Mouse (Mus musculus): Measurements from ENCODE around the gene Ap4b1. TPM values are rescaled to one million over a fixed set of nuclear protein-coding genes. Genes with fewer than 3 reads are reported as not detected.
A peak's percentile ranks its signal among the peaks of the same experiment; 100 is the strongest.

The Ap4b1 gene
- polyA plus RNA-seq, 1 experiment from 2014 or later = 14.5 TPM

GRCm38 (mm10) chr3:103857036-103857805 is 47.9 kb downstream of the Ap4b1 start:
- no peak overlapping the region for H3K4me2 ChIP-seq
- 86% methylated on average over 7 of the region's 7 CpGs for WGBS
- no peak overlapping the region for H3K27ac ChIP-seq (replicated peaks)
- no peaks in the 10 kb centered on the region for H3K9me3 ChIP-seq
- ATAC-seq (ENCODE audit: extremely low read depth, insufficient number of reproducible peaks, low FRiP score, low TSS enrichment) = no peak
- no peaks in the 10 kb centered on the region for H3K27me3 ChIP-seq (replicated peaks)
- no peaks in the 10 kb centered on the region for H3K36me3 ChIP-seq
- H3K9ac ChIP-seq = no peak overlapping the region
- H3K4me3 ChIP-seq = no peak overlapping the region
- H3K4me1 ChIP-seq = peaks cover 15% of the 10 kb centered on the region

DNA sequence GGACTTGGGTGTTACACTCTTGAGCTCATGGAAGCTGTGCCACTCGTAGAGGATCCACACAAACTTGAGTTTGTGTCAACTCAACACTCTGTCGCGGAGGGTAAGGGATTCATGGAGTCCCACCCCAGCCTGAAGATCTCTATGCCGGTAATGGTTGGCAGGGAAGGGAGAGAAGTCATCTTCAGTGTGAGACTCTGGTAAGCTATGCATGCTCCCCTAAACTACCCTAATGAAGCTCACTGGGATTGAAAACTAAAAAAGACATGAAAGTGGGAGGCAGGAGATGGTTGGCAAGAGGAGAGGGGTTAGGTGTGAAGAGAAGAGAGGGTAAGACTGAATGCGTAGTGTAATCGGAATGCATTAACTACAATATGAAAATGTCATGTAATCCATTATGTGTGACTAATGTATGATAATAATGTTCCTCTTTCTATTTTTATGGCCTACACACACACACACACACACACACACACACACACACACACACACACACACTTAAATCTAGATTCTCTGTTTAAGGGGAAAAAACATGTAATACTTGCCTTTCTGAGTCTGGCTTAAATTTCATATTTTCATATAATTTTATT is 48.8 kb downstream of the Ap4b1 start:
- Histone ChIP-seq H3K27ac (replicated peaks) (no peak overlapping the region), H3K4me2 (no peak overlapping the region), H3K36me3 (no peaks in the 10 kb centered on the region), H3K27me3 (replicated peaks) (no peaks in the 10 kb centered on the region), H3K9me3 (no peaks in the 10 kb centered on the region), H3K4me1 (peaks cover 15% of the 10 kb centered on the region), H3K4me3 (no peak overlapping the region), H3K9ac (no peak overlapping the region)
- 80% methylated on average over 6 of the region's 6 CpGs for WGBS
- no peak for ATAC-seq (ENCODE audit: extremely low read depth, insufficient number of reproducible peaks, low FRiP score, low TSS enrichment)

- ATAC-seq (ENCODE audit: extremely low read depth, insufficient number of reproducible peaks, low FRiP score, low TSS enrichment) = no peak
- Histone ChIP-seq H3K9ac (no peak within 1 kb of the TSS), H3K4me3 (no peak within 1 kb of the TSS), H3K27ac (replicated peaks) (peak within 1 kb of the TSS; percentile 42), H3K36me3 (no peaks in the 10 kb centered on the region), H3K9me3 (no peaks in the 10 kb centered on the region), H3K27me3 (replicated peaks) (no peaks in the 10 kb centered on the region), H3K4me2 (peak within 1 kb of the TSS; percentile 16; the same call in 1 of the 2 replicates), H3K4me1 (peaks cover 15% of the 10 kb centered on the region)
- 65% methylated on average over 12 of the region's 12 CpGs for whole genome bisulfite sequencing
These were observed 49.8 kb downstream of the Ap4b1 start, which contains the start of gene Ptpn22 for GRCm38 (mm10) chr3:103858881-103859801. Gene Ptpn22, plus strand, starts transcription at chr3:103859795.

DNA sequence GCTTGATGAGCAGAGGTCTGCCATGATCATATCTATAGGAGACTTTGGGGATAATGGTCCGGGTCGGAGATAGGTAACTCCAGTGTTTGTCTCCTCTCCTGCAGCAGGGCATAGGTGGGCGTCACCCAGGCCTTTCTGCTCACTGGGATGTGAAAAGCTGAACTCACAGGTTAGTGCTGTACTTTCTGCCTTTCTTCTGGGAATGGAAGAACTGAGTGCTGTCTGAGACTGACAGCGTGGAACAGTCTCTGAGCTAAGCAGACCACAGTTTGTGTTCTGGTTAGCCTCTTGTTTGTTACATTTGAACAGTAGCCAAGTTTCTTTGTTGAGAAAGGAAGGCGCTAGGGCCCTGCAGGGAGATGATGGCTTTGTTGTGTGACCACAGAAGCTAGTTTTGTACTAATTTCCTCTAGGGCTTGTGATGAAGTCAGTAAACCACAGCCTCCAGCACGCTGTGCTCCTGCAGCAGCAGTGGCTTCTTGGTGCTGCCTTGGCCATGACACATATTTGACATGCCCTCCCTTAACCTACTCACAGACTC is 50.6 kb downstream of the Ap4b1 start:
- no peak for ATAC-seq (ENCODE audit: extremely low read depth, insufficient number of reproducible peaks, low FRiP score, low TSS enrichment)
- Histone ChIP-seq H3K36me3 (no peaks in the 10 kb centered on the region), H3K9ac (no peak overlapping the region), H3K27me3 (replicated peaks) (no peaks in the 10 kb centered on the region), H3K4me1 (peaks cover 15% of the 10 kb centered on the region), H3K9me3 (no peaks in the 10 kb centered on the region), H3K27ac (replicated peaks) (peak overlapping the region; percentile 42), H3K4me3 (no peak overlapping the region), H3K4me2 (peak overlapping the region; percentile 16; the same call in 1 of the 2 replicates)
- 58% methylated on average over 6 of the region's 6 CpGs for WGBS

GRCm38 (mm10) chr3:103862721-103863220 is 53.5 kb downstream of the Ap4b1 start:
- Histone ChIP-seq H3K9me3 (no peaks in the 10 kb centered on the region), H3K9ac (no peak overlapping the region), H3K36me3 (no peaks in the 10 kb centered on the region), H3K27ac (replicated peaks) (no peak overlapping the region), H3K4me1 (peaks cover 15% of the 10 kb centered on the region), H3K27me3 (replicated peaks) (no peaks in the 10 kb centered on the region; the same call in 1 of the 2 replicates), H3K4me3 (no peak overlapping the region), H3K4me2 (no peak overlapping the region)
- no peak for ATAC-seq (ENCODE audit: extremely low read depth, insufficient number of reproducible peaks, low FRiP score, low TSS enrichment)
- 73% methylated on average over 4 of the region's 4 CpGs for WGBS

DNA sequence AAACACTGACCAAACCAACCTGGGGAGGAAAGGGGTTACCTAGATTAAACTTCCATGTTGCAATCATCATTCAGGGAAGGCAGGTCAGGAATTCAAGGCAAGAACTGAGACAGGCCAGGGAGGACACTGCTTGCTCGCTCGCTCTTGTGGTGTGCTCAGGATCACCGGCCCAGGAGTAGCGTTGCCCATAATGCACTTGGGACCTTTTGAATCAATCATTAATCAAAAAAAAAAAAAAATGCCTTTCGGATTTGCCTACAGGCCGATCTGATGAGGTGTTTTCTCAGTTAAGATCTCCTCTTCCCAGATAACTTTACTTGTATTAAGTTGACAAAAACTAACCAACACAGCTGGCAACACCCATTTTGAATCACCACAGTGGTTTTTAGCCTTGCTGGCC is 54.9 kb downstream of the Ap4b1 start:
- 86% methylated on average over 6 of the region's 6 CpGs for WGBS

DNA sequence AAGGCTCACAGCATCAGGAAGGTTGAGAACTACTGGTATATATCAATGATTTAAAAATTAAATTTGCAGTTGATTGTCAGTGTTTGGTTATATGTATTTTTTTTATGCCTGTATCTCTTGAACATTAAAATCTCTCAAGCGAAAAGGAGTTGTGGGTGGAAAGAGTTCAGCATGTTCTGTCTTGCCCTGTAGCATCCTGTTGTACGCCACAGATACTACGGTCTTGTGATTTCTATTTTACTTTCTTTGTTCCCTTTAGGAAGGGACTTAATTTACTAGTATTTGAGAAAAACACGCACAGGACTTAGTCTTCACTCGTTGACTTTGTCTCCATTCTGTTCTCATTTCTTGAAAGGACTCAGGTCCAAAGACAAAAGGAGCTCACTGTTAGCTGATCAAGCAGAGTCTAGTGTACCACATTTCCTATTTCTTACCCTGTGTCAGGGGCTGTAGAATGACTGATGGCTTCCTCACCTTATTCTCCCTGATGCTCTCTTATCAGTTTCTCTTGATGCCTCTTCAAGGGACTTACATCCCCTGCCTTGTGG is 58.2 kb downstream of the Ap4b1 start:
- no peaks in the 10 kb centered on the region for H3K36me3 ChIP-seq
- ATAC-seq (ENCODE audit: extremely low read depth, insufficient number of reproducible peaks, low FRiP score, low TSS enrichment) = no peak
- H3K27me3 ChIP-seq (replicated peaks) = no peaks in the 10 kb centered on the region; the same call in 1 of the 2 replicates
- no peak overlapping the region for H3K27ac ChIP-seq (replicated peaks)
- no peak overlapping the region for H3K4me3 ChIP-seq
- H3K4me1 ChIP-seq = no peaks in the 10 kb centered on the region
- 79% methylated on average over 5 of the region's 5 CpGs for WGBS
- no peak overlapping the region for H3K9ac ChIP-seq
- H3K9me3 ChIP-seq = no peaks in the 10 kb centered on the region
- no peak overlapping the region for H3K4me2 ChIP-seq

More for the DNA sequence above, 54.9 kb downstream of the Ap4b1 start:
- no peak overlapping the region for H3K4me3 ChIP-seq
- no peaks in the 10 kb centered on the region for H3K36me3 ChIP-seq
- no peak overlapping the region for H3K4me2 ChIP-seq
- H3K9me3 ChIP-seq = no peaks in the 10 kb centered on the region
- no peak overlapping the region for H3K27ac ChIP-seq (replicated peaks)
- no peaks in the 10 kb centered on the region; the same call in 1 of the 2 replicates for H3K27me3 ChIP-seq (replicated peaks)
- H3K9ac ChIP-seq = no peak overlapping the region
- no peak for ATAC-seq (ENCODE audit: extremely low read depth, insufficient number of reproducible peaks, low FRiP score, low TSS enrichment)
- H3K4me1 ChIP-seq = peaks cover 13% of the 10 kb centered on the region

GRCm38 (mm10) chr3:103868008-103868407 is 58.7 kb downstream of the Ap4b1 start:
- H3K4me2 ChIP-seq = no peak overlapping the region
- H3K9me3 ChIP-seq = no peaks in the 10 kb centered on the region
- 66% methylated on average over 4 of the region's 4 CpGs for WGBS

More at GRCm38 (mm10) chr3:103868008-103868407, 58.7 kb downstream of the Ap4b1 start:
- Histone ChIP-seq H3K4me1 (no peaks in the 10 kb centered on the region), H3K27ac (replicated peaks) (no peak overlapping the region), H3K9ac (no peak overlapping the region), H3K36me3 (no peaks in the 10 kb centered on the region), H3K4me3 (no peak overlapping the region), H3K27me3 (replicated peaks) (no peaks in the 10 kb centered on the region; the same call in 1 of the 2 replicates)
- no peak for ATAC-seq (ENCODE audit: extremely low read depth, insufficient number of reproducible peaks, low FRiP score, low TSS enrichment)

Measured in heart, embryonic 13.5 days (tissue).